Mouse (Mus musculus) MEL (cell line): ENCODE measurements around the gene Klhl34. TPM values are rescaled to one million over a fixed set of nuclear protein-coding genes. Genes with fewer than 3 reads are reported as not detected.

Source experiments
- DNase-seq: peaks from one replicate; pipeline ENCODE4 v3.0.0; 2011; ENCODE audit warnings: low read depth, low spot score
- H3K27ac ChIP-seq: 2 replicates; pipeline ENCODE4 v1.5.1; 2012; ENCODE audit warnings: low read depth, mild to moderate bottlenecking, control low read depth, low read length, moderate library complexity; ENCODE audit not compliant: control insufficient read depth
- H3K27me3 ChIP-seq, 2 experiments: fragments of 150-350 bp in 1 of 2; sonication (generic) in 1 of 2; 2 replicates each; pipeline ENCODE4 v1.6.1; 2012; ENCODE audit warnings: low read length in 2 of 2, mild to moderate bottlenecking in 2 of 2, improper control_type of control experiment in 1 of 2, moderate library complexity in 1 of 2; ENCODE audit not compliant: insufficient read depth in 2 of 2, control insufficient read depth in 1 of 2
- H3K36me3 ChIP-seq, 2 experiments: 2 replicates each; pipeline ENCODE4 v1.6.1; 2012 to 2014; ENCODE audit warnings: low read length in 2 of 2, improper control_type of control experiment in 1 of 2, inconsistent platforms in 1 of 2, mild to moderate bottlenecking in 1 of 2; ENCODE audit not compliant: insufficient read depth in 2 of 2, control insufficient read depth in 1 of 2
- H3K4me1 ChIP-seq, 2 experiments: fragments of 150-350 bp in 1 of 2; sonication (generic) in 1 of 2; 2 replicates each; pipeline ENCODE4 v1.6.1; 2012; ENCODE audit warnings: low read length in 2 of 2, improper control_type of control experiment in 1 of 2, mild to moderate bottlenecking in 1 of 2; ENCODE audit not compliant: insufficient read depth in 2 of 2, control insufficient read depth in 1 of 2
- H3K4me3 ChIP-seq, 2 experiments: fragments of 150-350 bp in 1 of 2; sonication (generic) in 1 of 2; 2 replicates each; pipeline ENCODE4 v1.5.1; 2012; ENCODE audit warnings: low read depth in 2 of 2, low read length in 2 of 2, mild to moderate bottlenecking in 2 of 2, moderate library complexity in 2 of 2, control low read depth in 1 of 2, improper control_type of control experiment in 1 of 2; ENCODE audit not compliant: control insufficient read depth in 1 of 2, insufficient read depth in 1 of 2
- H3K79me2 ChIP-seq: 2 replicates; pipeline ENCODE4 v1.6.1; 2012; ENCODE audit warnings: mild to moderate bottlenecking, low read length, moderate library complexity; ENCODE audit not compliant: control insufficient read depth, poor library complexity, insufficient read depth
- H3K9ac ChIP-seq: 2 replicates; pipeline ENCODE4 v1.6.1; 2012; ENCODE audit warnings: low read depth, mild to moderate bottlenecking, control low read depth, low read length, moderate library complexity; ENCODE audit not compliant: control insufficient read depth, poor library complexity, severe bottlenecking
- H3K9me3 ChIP-seq: fragments of 150-350 bp; sonication (generic); replicated peaks from 2 replicates; pipeline ENCODE4 v1.6.1; 2012; ENCODE audit warnings: mild to moderate bottlenecking, low read length, improper control_type of control experiment, moderate library complexity; ENCODE audit not compliant: insufficient read depth
- BHLHE40 ChIP-seq: IDR thresholded peaks from 2 replicates; pipeline ENCODE4 v1.6.1; 2012; ENCODE audit warnings: low read depth, mild to moderate bottlenecking, inconsistent platforms, low read length, improper control_type of control experiment, borderline replicate concordance
- CHD1 ChIP-seq: IDR thresholded peaks from 2 replicates; pipeline ENCODE4 v1.6.1; 2012; ENCODE audit warnings: low read depth, mild to moderate bottlenecking, inconsistent platforms, low read length, improper control_type of control experiment
- CHD2 ChIP-seq: IDR thresholded peaks from 2 replicates; pipeline ENCODE4 v1.6.1; 2011; ENCODE audit warnings: low read length, improper control_type of control experiment
- CTCF ChIP-seq, 3 experiments: IDR thresholded peaks in 2 of 3; conservative IDR thresholded peaks in 1 of 3; 2 replicates each; pipeline ENCODE4 v1.5.1; 2011 to 2012; ENCODE audit warnings: low read length in 3 of 3, low read depth in 2 of 3, mild to moderate bottlenecking in 2 of 3, improper control_type of control experiment in 1 of 3, inconsistent platforms in 1 of 3, mixed read lengths in 1 of 3, moderate library complexity in 1 of 3; ENCODE audit not compliant: control insufficient read depth in 1 of 3, insufficient read depth in 1 of 3, poor library complexity in 1 of 3, severe bottlenecking in 1 of 3
- ELF1 ChIP-seq: IDR thresholded peaks from 2 replicates; pipeline ENCODE4 v1.6.1; 2014; ENCODE audit warnings: low read depth, mild to moderate bottlenecking, inconsistent platforms, low read length, improper control_type of control experiment, moderate library complexity
- ETS1 ChIP-seq: IDR thresholded peaks from 2 replicates; pipeline ENCODE4 v1.6.1; 2012; ENCODE audit warnings: low read depth, mild to moderate bottlenecking, inconsistent platforms, low read length, improper control_type of control experiment, moderate library complexity
- JUND ChIP-seq: IDR thresholded peaks from 2 replicates; pipeline ENCODE4 v1.6.1; 2011; ENCODE audit warnings: low read depth, mild to moderate bottlenecking, improper control_type of control experiment, low read length
- MEF2A ChIP-seq: IDR thresholded peaks from 2 replicates; pipeline ENCODE4 v1.6.1; 2014; ENCODE audit warnings: low read depth, mild to moderate bottlenecking, inconsistent platforms, low read length, improper control_type of control experiment; ENCODE audit not compliant: poor library complexity, insufficient replicate concordance, severe bottlenecking; ENCODE audit errors: extremely low read depth
- MYB ChIP-seq: IDR thresholded peaks from 2 replicates; pipeline ENCODE4 v1.6.1; 2011; ENCODE audit warnings: mild to moderate bottlenecking, low read depth, low read length, improper control_type of control experiment
- POLR2A ChIP-seq, 2 experiments: IDR thresholded peaks; 2 replicates each; pipeline ENCODE4 v1.6.1; 2011 to 2012; ENCODE audit warnings: low read length in 2 of 2, mild to moderate bottlenecking in 2 of 2, control low read depth in 1 of 2, improper control_type of control experiment in 1 of 2, low read depth in 1 of 2, moderate library complexity in 1 of 2; ENCODE audit not compliant: control insufficient read depth in 1 of 2, insufficient read depth in 1 of 2, poor library complexity in 1 of 2
- SIN3A ChIP-seq: IDR thresholded peaks from 2 replicates; pipeline ENCODE4 v1.6.1; 2012; ENCODE audit warnings: low read length, improper control_type of control experiment, inconsistent platforms
- SMC3 ChIP-seq: IDR thresholded peaks from 2 replicates; pipeline ENCODE4 v1.6.1; 2011; ENCODE audit warnings: low read depth, low read length, improper control_type of control experiment
- TAL1 ChIP-seq: IDR thresholded peaks from 2 replicates; pipeline ENCODE4 v1.6.1; 2012; ENCODE audit warnings: mild to moderate bottlenecking, inconsistent platforms, low read length, moderate library complexity, mixed read lengths
- USF2 ChIP-seq, 2 experiments: IDR thresholded peaks; 2 replicates each; pipeline ENCODE4 v1.6.1; 2011 to 2012; ENCODE audit warnings: improper control_type of control experiment in 2 of 2, low read length in 2 of 2, borderline replicate concordance in 1 of 2, inconsistent platforms in 1 of 2, low read depth in 1 of 2, mild to moderate bottlenecking in 1 of 2; ENCODE audit not compliant: insufficient read depth in 1 of 2
- ZKSCAN1 ChIP-seq: IDR thresholded peaks from 2 replicates; pipeline ENCODE4 v1.6.1; 2012; ENCODE audit warnings: low read depth, mild to moderate bottlenecking, inconsistent platforms, low read length, improper control_type of control experiment, moderate library complexity
- ZNF384 ChIP-seq: IDR thresholded peaks from 2 replicates; pipeline ENCODE4 v1.6.1; 2012; ENCODE audit warnings: low read depth, mild to moderate bottlenecking, inconsistent platforms, low read length, improper control_type of control experiment
- polyA plus RNA-seq, 2 experiments: library from polyadenylated mRNA; stranded (reverse) in 1 of 2; unstranded in 1 of 2; fragments of >175 nt in 1 of 2; fragments of >200 nt in 1 of 2; gene quantifications; 2 replicates each; pipeline versions ENCODE4 v1.2.1 to v1.2.4; 2012; ENCODE audit warnings: low replicate concordance in 2 of 2, low read depth in 1 of 2; ENCODE audit not compliant: insufficient read length in 2 of 2, insufficient read depth in 1 of 2, missing spikeins in 1 of 2
- total RNA-seq: library from RNA; depleted of rRNA; stranded (reverse); fragments of 300-350 nt; gene quantifications from 2 replicates; pipeline ENCODE4 v1.2.3, GENCODE M21; 2012; rRNA removed

Gene Klhl34
- total and polyA plus RNA-seq, 3 experiments, result not detected

- H3K9me3 ChIP-seq, result no peaks in the 10 kb centered on the region
- no peaks in the 10 kb centered on the region for H3K36me3 ChIP-seq
- no peak overlapping the region for H3K27ac ChIP-seq
- TF ChIP-seq MEF2A (no peak), ETS1 (no peak)
- no peak overlapping the region for H3K9ac ChIP-seq
- H3K4me3 ChIP-seq, result no peak overlapping the region
- H3K4me1 ChIP-seq, result no peaks in the 10 kb centered on the region
- no peaks in the 10 kb centered on the region for H3K79me2 ChIP-seq
- H3K27me3 ChIP-seq, result no peaks in the 10 kb centered on the region
- no peak for DNase-seq
These were observed 656 bp downstream of the Klhl34 start for GRCm38 (mm10) chrX:157818921-157819260.

GRCm38 (mm10) chrX:157829983-157830382 is 11.7 kb downstream of the Klhl34 start:
- H3K9ac ChIP-seq, result no peak overlapping the region
- H3K9me3 ChIP-seq, result no peaks in the 10 kb centered on the region
- H3K4me3 ChIP-seq, result no peak overlapping the region
- TF ChIP-seq ETS1 (no peak), CTCF (IDR thresholded peaks at IDR 0.05 in 2 of 3, conservative IDR thresholded peaks at IDR 0.05 in 1 of 3; ENCODE audit: control insufficient read depth in 1 of 3, insufficient read depth in 1 of 3, low read depth in 2 of 3, low read length in 3 of 3, poor library complexity in 1 of 3, severe bottlenecking in 1 of 3) (no peak), CHD2 (no peak), USF2 (IDR thresholded peaks at IDR 0.05; ENCODE audit: borderline replicate concordance in 1 of 2, insufficient read depth in 1 of 2, low read depth in 1 of 2, low read length in 2 of 2) (no peak), MYB (no peak), BHLHE40 (no peak), ZNF384 (no peak), POLR2A (IDR thresholded peaks at IDR 0.05; ENCODE audit: control insufficient read depth in 1 of 2, insufficient read depth in 1 of 2, low read depth in 1 of 2, low read length in 2 of 2, poor library complexity in 1 of 2) (no peak), SIN3A (no peak), SMC3 (no peak), ELF1 (no peak), CHD1 (no peak), ZKSCAN1 (no peak), JUND (no peak), TAL1 (no peak)
- DNase-seq, result no peak
- no peak overlapping the region for H3K27ac ChIP-seq
- H3K27me3 ChIP-seq, result no peaks in the 10 kb centered on the region
- no peaks in the 10 kb centered on the region for H3K4me1 ChIP-seq
- no peaks in the 10 kb centered on the region for H3K79me2 ChIP-seq
- H3K36me3 ChIP-seq, result no peaks in the 10 kb centered on the region

Other genes with a start within 250 kb of the Klhl34 start
- 2.0 and 2.1 TPM in 2 replicates for gene Yy2, start 249.4 kb upstream of the Klhl34 start, total RNA-seq
- not detected for gene Yy2, start 249.4 kb upstream of the Klhl34 start, polyA plus RNA-seq
- 7.0 and 7.7 TPM in 2 replicates for gene Mbtps2, start 219.7 kb upstream of the Klhl34 start, total RNA-seq
- gene Mbtps2, start 219.7 kb upstream of the Klhl34 start, polyA plus RNA-seq, result 100 to 1,000 TPM in 1 of 2 experiments, 10 to 100 TPM in 1; 31.8 to 209 TPM
- gene Smpx, start 119.5 kb upstream of the Klhl34 start, total RNA-seq, result not detected in 2 replicates
- not detected for gene Smpx, start 119.5 kb upstream of the Klhl34 start, polyA plus RNA-seq
- gene Cnksr2, start 224.9 kb downstream of the Klhl34 start, total RNA-seq, result not detected in 2 replicates
- gene Cnksr2, start 224.9 kb downstream of the Klhl34 start, polyA plus RNA-seq, result under 1 TPM in 1 of 2 experiments, not detected in 1; 0.03 TPM